Mouse (Mus musculus): ENCODE measurements at regions not wholly inside any gene's neighbourhood (a gene's known extent, or its start where the extent isn't known, plus 50 kb on each side); places are given as distances from the start of the nearest gene placed in this dataset.
A peak's percentile ranks its signal among the peaks of the same experiment; 100 is the strongest.

DNA sequence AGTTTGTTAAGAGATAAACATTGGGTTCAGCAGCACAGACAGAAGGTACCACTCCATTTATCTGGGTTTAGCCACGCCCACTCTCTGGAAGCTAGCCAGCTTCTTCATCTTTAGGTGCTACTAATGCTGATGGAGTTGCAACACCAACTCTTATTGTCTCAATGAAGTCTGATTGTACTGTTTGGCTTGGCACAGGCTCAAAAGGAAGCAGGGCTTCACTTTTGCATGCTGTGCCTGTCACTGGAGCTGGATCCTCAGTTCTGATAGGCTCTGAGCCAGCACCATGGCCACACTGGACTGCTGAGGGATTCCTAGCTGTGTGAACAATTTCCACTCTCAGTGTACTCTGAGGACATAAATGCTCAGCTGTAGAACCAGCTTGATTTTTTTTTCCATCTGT, 320.7 kb downstream of the Tbx15 start:
- H3K4me1 ChIP-seq (ENCODE audit: control insufficient read depth, insufficient read depth, low read length): no peaks in the 10 kb centered on the region
- no peak overlapping the region for H3K4me3 ChIP-seq (replicated peaks; ENCODE audit: insufficient read depth, low read depth, low read length)
- no peak for DNase-seq
- no peak overlapping the region for H3K27ac ChIP-seq (ENCODE audit: insufficient read depth, low read length)
- TF ChIP-seq CTCF (IDR thresholded peaks at IDR 0.05; ENCODE audit: borderline replicate concordance, insufficient read depth, low read depth, low read length): no peak
- TF ChIP-seq POLR2A (IDR thresholded peaks at IDR 0.05; ENCODE audit: borderline replicate concordance, insufficient read depth, low read length): no peak
- no peaks in the 10 kb centered on the region for H3K27me3 ChIP-seq (ENCODE audit: control insufficient read depth, insufficient read depth, low read length)
- 56% methylated on average over 1 of the region's 1 CpGs for WGBS

- Histone ChIP-seq H3K4me1 (ENCODE audit: control insufficient read depth, insufficient read depth, low read length) (no peaks in the 10 kb centered on the region), H3K4me3 (replicated peaks; ENCODE audit: insufficient read depth, low read depth, low read length) (no peak overlapping the region), H3K27ac (ENCODE audit: insufficient read depth, low read length) (no peak overlapping the region), H3K27me3 (ENCODE audit: control insufficient read depth, insufficient read depth, low read length) (no peaks in the 10 kb centered on the region)
- TF ChIP-seq POLR2A (IDR thresholded peaks at IDR 0.05; ENCODE audit: borderline replicate concordance, insufficient read depth, low read length) (no peak), CTCF (IDR thresholded peaks at IDR 0.05; ENCODE audit: borderline replicate concordance, insufficient read depth, low read depth, low read length) (no peak)
- peak in 1 of 2 experiments; percentile 16 for DNase-seq
- WGBS: 64% methylated on average over 6 of the region's 6 CpGs
These were observed 311.8 kb upstream of the Spag17 start for GRCm38 (mm10) chr3:99573335-99573976.

DNA sequence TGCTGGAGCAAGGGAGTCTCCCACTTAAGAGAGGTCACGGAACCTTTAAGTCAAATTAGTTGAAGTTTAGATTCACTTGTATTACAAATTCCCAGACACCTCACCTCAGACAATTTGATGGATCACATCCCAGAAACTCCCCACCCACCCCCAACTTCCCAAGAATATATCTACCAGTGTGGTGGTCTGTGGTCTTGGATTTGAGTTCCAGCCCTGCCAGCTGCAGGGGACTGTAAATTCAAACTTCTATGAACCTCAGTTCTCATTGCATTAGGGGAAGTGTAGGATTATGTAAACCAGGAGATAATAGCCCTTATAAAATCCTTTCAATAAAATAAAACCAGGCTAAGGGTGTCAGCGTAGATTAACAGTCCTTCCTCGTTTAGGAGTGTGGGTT, 311.2 kb upstream of the Spag17 start:
- Histone ChIP-seq H3K4me3 (replicated peaks; ENCODE audit: insufficient read depth, low read depth, low read length) (no peak overlapping the region), H3K27me3 (ENCODE audit: control insufficient read depth, insufficient read depth, low read length) (no peaks in the 10 kb centered on the region), H3K4me1 (ENCODE audit: control insufficient read depth, insufficient read depth, low read length) (no peaks in the 10 kb centered on the region), H3K27ac (ENCODE audit: insufficient read depth, low read length) (no peak overlapping the region)
- TF ChIP-seq POLR2A (IDR thresholded peaks at IDR 0.05; ENCODE audit: borderline replicate concordance, insufficient read depth, low read length): no peak
- TF ChIP-seq CTCF (IDR thresholded peaks at IDR 0.05; ENCODE audit: borderline replicate concordance, insufficient read depth, low read depth, low read length): no peak
- 88% methylated on average over 3 of the region's 3 CpGs for WGBS
- DNase-seq: no peak

- H3K4me1 ChIP-seq (ENCODE audit: control insufficient read depth, insufficient read depth, low read length): no peaks in the 10 kb centered on the region
- H3K27me3 ChIP-seq (ENCODE audit: control insufficient read depth, insufficient read depth, low read length): no peaks in the 10 kb centered on the region
- 46% methylated on average over 3 of the region's 3 CpGs for WGBS
- H3K4me3 ChIP-seq (replicated peaks; ENCODE audit: insufficient read depth, low read depth, low read length): no peak overlapping the region
- H3K27ac ChIP-seq (ENCODE audit: insufficient read depth, low read length): no peak overlapping the region
- no peak for TF ChIP-seq CTCF (IDR thresholded peaks at IDR 0.05; ENCODE audit: borderline replicate concordance, insufficient read depth, low read depth, low read length)
- no peak for TF ChIP-seq POLR2A (IDR thresholded peaks at IDR 0.05; ENCODE audit: borderline replicate concordance, insufficient read depth, low read length)
- DNase-seq: no peak
These were observed 282.5 kb upstream of the Spag17 start for GRCm38 (mm10) chr3:99602679-99603078.

DNA sequence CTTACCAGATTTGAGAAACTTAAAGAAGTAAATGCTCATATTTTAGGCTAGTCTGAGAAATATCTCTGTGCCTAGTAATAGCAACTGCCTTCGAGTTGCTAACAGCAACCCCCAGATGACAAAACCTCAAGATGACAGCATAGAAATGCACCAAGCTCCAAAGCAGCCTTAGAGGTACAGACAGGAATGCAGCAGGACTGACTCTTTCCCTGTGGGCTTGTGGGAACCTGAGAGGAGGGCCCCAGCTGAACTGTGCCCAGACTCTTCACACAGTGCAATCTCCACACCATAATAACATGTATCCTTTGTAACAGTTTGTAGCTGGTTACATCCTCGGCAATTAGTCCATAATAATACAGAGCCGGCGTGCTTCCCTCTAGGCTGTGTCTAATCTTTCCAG, 252.9 kb upstream of the Spag17 start:
- TF ChIP-seq CTCF (IDR thresholded peaks at IDR 0.05; ENCODE audit: borderline replicate concordance, insufficient read depth, low read depth, low read length) (no peak), POLR2A (IDR thresholded peaks at IDR 0.05; ENCODE audit: borderline replicate concordance, insufficient read depth, low read length) (no peak)
- Histone ChIP-seq H3K4me3 (replicated peaks; ENCODE audit: insufficient read depth, low read depth, low read length) (no peak overlapping the region), H3K4me1 (ENCODE audit: control insufficient read depth, insufficient read depth, low read length) (no peaks in the 10 kb centered on the region), H3K27me3 (ENCODE audit: control insufficient read depth, insufficient read depth, low read length) (no peaks in the 10 kb centered on the region), H3K27ac (ENCODE audit: insufficient read depth, low read length) (no peak overlapping the region)
- DNase-seq: no peak
- WGBS: 73% methylated on average over 4 of the region's 4 CpGs

- H3K27ac ChIP-seq (ENCODE audit: insufficient read depth, low read length): no peak overlapping the region
- no peaks in the 10 kb centered on the region for H3K4me1 ChIP-seq (ENCODE audit: control insufficient read depth, insufficient read depth, low read length)
- no peak overlapping the region for H3K4me3 ChIP-seq (replicated peaks; ENCODE audit: insufficient read depth, low read depth, low read length)
- TF ChIP-seq CTCF (IDR thresholded peaks at IDR 0.05; ENCODE audit: borderline replicate concordance, insufficient read depth, low read depth, low read length) (no peak), POLR2A (IDR thresholded peaks at IDR 0.05; ENCODE audit: borderline replicate concordance, insufficient read depth, low read length) (no peak)
- 49% methylated on average over 8 of the region's 8 CpGs for WGBS
- no peak for DNase-seq
- no peaks in the 10 kb centered on the region for H3K27me3 ChIP-seq (ENCODE audit: control insufficient read depth, insufficient read depth, low read length)
These were observed 243.7 kb upstream of the Spag17 start for GRCm38 (mm10) chr3:99641343-99642106.

GRCm38 (mm10) chr3:99644910-99645309, 240.3 kb upstream of the Spag17 start:
- no peak for DNase-seq
- TF ChIP-seq CTCF (IDR thresholded peaks at IDR 0.05; ENCODE audit: borderline replicate concordance, insufficient read depth, low read depth, low read length): no peak
- TF ChIP-seq POLR2A (IDR thresholded peaks at IDR 0.05; ENCODE audit: borderline replicate concordance, insufficient read depth, low read length): no peak
- 36% methylated on average over 1 of the region's 1 CpGs for WGBS

GRCm38 (mm10) chr3:99645318-99645717, 239.9 kb upstream of the Spag17 start:
- 77% methylated on average over 4 of the region's 4 CpGs for WGBS
- TF ChIP-seq CTCF (IDR thresholded peaks at IDR 0.05; ENCODE audit: borderline replicate concordance, insufficient read depth, low read depth, low read length) (no peak), POLR2A (IDR thresholded peaks at IDR 0.05; ENCODE audit: borderline replicate concordance, insufficient read depth, low read length) (no peak)
- Histone ChIP-seq H3K4me3 (replicated peaks; ENCODE audit: insufficient read depth, low read depth, low read length) (no peak overlapping the region), H3K4me1 (ENCODE audit: control insufficient read depth, insufficient read depth, low read length) (no peaks in the 10 kb centered on the region), H3K27me3 (ENCODE audit: control insufficient read depth, insufficient read depth, low read length) (no peaks in the 10 kb centered on the region), H3K27ac (ENCODE audit: insufficient read depth, low read length) (no peak overlapping the region)
- DNase-seq: no peak

More at GRCm38 (mm10) chr3:99644910-99645309, 240.3 kb upstream of the Spag17 start:
- Histone ChIP-seq H3K27ac (ENCODE audit: insufficient read depth, low read length) (no peak overlapping the region), H3K4me1 (ENCODE audit: control insufficient read depth, insufficient read depth, low read length) (no peaks in the 10 kb centered on the region), H3K4me3 (replicated peaks; ENCODE audit: insufficient read depth, low read depth, low read length) (no peak overlapping the region), H3K27me3 (ENCODE audit: control insufficient read depth, insufficient read depth, low read length) (no peaks in the 10 kb centered on the region)
